Mouse (Mus musculus) spleen, adult 2 months (tissue): Measurements from ENCODE around the gene Mcidas.

ENCODE experiments used
- CTCF ChIP-seq: fragments of 200-500 bp; IDR thresholded peaks from 2 replicates; pipeline ENCODE4 v1.5.1; 2011; ENCODE audit warnings: mild to moderate bottlenecking, inconsistent platforms; ENCODE audit not compliant: insufficient read depth, insufficient read length, insufficient replicate concordance; ENCODE audit errors: extremely low read depth
- POLR2A ChIP-seq: fragments of 200-500 bp; IDR thresholded peaks from 2 replicates; pipeline ENCODE4 v1.6.1; 2011; ENCODE audit warnings: low read depth, low read length, inconsistent platforms

GRCm38 (mm10) chr13:113035852-113036251 is 42.2 kb downstream of the Mcidas start:
- TF ChIP-seq POLR2A (no peak), CTCF (peak; percentile 59; the same call in 1 of the 2 replicates)
